Mouse (Mus musculus) ovary, adult 10 weeks (tissue): Measurements from ENCODE around the gene Olfr175-ps1. TPM values are rescaled to one million over a fixed set of nuclear protein-coding genes. Genes with fewer than 3 reads are reported as not detected.

Source experiments
- polyA plus RNA-seq: library from polyadenylated mRNA; stranded (reverse); fragments of 350-450 nt; fragmentation: Illumina TruSeq; extraction: RNeasy Lipid Tissue Mini Kit (QIAGEN cat#74804); gene quantifications from one replicate; pipeline ENCODE4 v1.2.3, GENCODE M21; 2014

Gene Olfr175-ps1
- polyA plus RNA-seq: not detected

DNA sequence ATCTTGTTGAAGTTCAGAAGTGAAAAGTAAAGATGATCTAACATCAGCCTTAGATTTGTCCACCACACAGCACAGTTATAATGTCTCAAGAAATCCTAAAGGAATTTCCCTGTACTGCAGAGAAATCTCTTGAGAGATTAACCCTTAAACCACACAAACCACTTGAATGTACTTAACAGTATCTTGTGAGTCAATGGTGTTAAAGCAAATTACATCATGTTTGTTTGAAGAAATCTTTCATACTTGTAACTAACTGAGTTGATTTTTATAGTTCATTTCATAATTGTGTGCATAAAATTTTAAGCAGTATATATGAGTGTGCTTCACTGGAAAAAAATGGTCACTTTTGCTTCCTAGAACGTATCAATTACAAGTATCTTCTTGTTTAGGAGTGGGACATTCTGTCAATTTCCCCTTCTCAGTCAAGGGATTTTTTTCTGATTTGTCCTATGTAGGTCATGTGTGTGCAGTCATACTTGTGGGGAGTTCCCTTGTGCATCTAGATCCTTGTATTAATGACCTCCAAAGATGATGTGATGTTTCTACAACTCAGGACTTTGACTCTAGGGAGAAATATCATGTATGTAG, at the start of gene Olfr175-ps1:
Gene Olfr175-ps1 (minus strand): TSS at position 51 of the 588 bp plus-strand sequence.

DNA sequence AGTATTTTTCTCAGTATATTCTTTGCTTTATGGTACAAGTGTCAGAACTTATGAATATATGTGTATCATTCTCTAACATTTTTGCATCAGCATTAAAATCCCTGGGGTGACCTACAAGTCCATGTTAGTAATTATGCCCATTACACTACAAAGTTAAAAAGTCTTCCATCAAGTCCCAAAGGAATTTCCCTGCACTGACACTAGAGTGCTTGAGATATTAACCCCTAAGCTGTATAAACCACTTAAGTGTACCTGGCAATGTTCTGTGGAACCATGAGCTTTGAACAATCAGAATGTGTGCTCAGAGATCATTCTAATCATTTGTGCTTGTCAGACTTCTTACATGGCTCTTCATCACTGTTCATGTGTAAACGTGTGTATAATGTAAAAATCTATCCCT, 48.1 kb upstream of the Olfr175-ps1 start, which contains the start of gene Olfr177:
Gene Olfr177 (minus strand): TSS at position 101 of the 400 bp plus-strand sequence.

DNA sequence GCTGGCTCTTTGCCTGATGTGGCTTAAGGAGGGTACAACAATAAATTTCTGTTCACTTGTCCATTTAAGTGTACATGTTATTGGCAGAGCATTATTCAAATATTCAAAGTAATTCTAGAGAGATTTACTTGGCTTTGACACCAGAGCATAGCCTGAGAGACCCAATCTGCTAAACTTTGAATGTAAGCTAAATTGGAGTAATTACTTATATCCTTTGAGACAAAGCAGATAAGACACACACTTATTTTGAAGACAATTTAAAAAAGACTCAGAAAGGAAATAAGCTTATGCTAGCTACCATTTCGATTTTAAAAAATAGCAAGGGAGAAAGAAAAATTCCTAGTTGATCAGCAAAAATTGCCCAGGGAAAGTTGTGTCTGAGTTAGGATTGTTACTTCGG, 26.4 kb downstream of the Olfr175-ps1 start, which contains the start of gene Olfr173:
Gene Olfr173 (minus strand): TSS at position 101 of the 400 bp plus-strand sequence.

Other genes starting within 250 kb of the Olfr175-ps1 start
- 60.9 TPM for gene Gm813, start 209.8 kb downstream of the Olfr175-ps1 start, polyA plus RNA-seq
- 65.8 TPM for gene E330017A01Rik, start 188.0 kb downstream of the Olfr175-ps1 start, polyA plus RNA-seq
- 64.7 TPM for gene Cpox, start 156.5 kb downstream of the Olfr175-ps1 start, polyA plus RNA-seq
- not detected for gene Gpr15, start 107.7 kb downstream of the Olfr175-ps1 start, polyA plus RNA-seq
- 181 TPM for gene Cldnd1, start 98.9 kb downstream of the Olfr175-ps1 start, polyA plus RNA-seq
- gene Olfr172, start 63.6 kb downstream of the Olfr175-ps1 start, polyA plus RNA-seq: not detected
- not detected for gene Olfr173, start 26.5 kb downstream of the Olfr175-ps1 start, polyA plus RNA-seq
- not detected for gene Olfr177, start 48.0 kb upstream of the Olfr175-ps1 start, polyA plus RNA-seq
- not detected for gene Olfr178, start 65.3 kb upstream of the Olfr175-ps1 start, polyA plus RNA-seq
- gene Olfr181, start 102.0 kb upstream of the Olfr175-ps1 start, polyA plus RNA-seq: not detected
- gene Olfr180, start 102.6 kb upstream of the Olfr175-ps1 start, polyA plus RNA-seq: not detected
- not detected for gene Olfr183, start 168.6 kb upstream of the Olfr175-ps1 start, polyA plus RNA-seq
- not detected for gene Olfr186, start 203.5 kb upstream of the Olfr175-ps1 start, polyA plus RNA-seq
- not detected for gene Olfr187, start 213.0 kb upstream of the Olfr175-ps1 start, polyA plus RNA-seq